Mouse (Mus musculus) frontal cortex, adult 2 months (tissue): Measurements from ENCODE around the gene Syn3. TPM values are rescaled to one million over a fixed set of nuclear protein-coding genes. Genes with fewer than 3 reads are reported as not detected.
A peak's percentile ranks its signal among the peaks of the same experiment; 100 is the strongest.

ENCODE experiments used
- DNase-seq, 2 experiments: peaks; one replicate each; pipeline ENCODE4 v3.0.0; 2022; ENCODE audit warnings: low spot score in 1 of 2; ENCODE audit errors: extremely low spot score in 1 of 2
- polyA plus RNA-seq: library from polyadenylated mRNA; depleted of rRNA; stranded (reverse); fragments of >200 nt; gene quantifications from 2 replicates; pipeline ENCODE4 v1.2.3, GENCODE M21; 2012

Syn3 gene
- polyA plus RNA-seq, 1 experiment, result 10.4 TPM

DNA sequence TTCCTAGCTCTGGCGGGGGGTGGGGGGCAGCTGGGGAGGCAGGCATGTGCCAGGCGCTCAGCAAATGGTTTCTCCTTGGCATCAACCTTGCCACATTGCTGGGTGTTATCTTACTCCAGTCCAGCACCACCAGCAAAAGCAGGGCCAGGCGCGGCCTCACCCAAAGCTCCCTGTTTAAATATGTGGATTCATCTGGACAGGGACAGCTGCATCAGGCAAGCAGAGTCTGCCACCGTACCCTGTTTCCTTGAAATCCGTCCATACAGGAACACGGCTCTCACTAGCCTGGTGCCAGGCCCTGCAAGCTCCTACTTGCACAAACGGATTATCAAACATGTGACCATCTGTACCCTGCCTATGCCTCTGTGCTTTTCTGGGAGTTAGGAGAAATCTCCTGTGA, 177.5 kb downstream of the Syn3 start:
- no peak for DNase-seq

- DNase-seq, result no peak
These were observed 178.5 kb downstream of the Syn3 start for GRCm38 (mm10) chr10:86320204-86320603.

GRCm38 (mm10) chr10:86319526-86319925, 179.2 kb downstream of the Syn3 start:
- DNase-seq, result no peak

DNA sequence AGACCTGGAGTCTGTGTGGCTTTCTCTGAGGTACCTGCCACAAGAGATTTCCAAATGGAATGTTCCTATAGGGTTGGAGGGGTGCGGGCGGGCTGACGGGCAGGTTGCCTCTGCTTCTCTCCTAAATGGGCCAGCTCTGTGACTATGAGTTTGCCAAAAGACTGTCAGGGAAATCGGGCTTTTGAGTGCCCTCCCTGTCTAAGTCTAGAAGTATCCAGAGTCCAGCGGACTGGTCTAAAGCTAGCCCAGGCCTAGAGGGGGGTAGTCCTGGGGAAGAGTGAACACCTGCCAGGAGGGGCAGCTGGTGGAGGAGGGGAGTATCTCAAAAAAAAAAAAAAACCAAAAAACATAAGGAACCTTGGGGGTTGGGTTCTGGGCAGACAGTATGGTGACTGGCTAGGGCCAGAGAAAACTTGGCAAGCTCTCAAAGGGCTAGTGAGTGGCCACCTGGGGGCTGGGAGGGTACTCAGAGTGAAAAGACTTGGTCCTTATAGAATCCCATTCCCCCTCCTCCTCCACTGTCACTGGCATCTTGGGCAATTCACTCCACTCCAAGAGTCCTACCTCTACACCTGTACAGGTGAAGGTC, 180.1 kb downstream of the Syn3 start:
- no peak for DNase-seq

GRCm38 (mm10) chr10:86317633-86318032, 181.1 kb downstream of the Syn3 start:
- DNase-seq, result no peak

DNA sequence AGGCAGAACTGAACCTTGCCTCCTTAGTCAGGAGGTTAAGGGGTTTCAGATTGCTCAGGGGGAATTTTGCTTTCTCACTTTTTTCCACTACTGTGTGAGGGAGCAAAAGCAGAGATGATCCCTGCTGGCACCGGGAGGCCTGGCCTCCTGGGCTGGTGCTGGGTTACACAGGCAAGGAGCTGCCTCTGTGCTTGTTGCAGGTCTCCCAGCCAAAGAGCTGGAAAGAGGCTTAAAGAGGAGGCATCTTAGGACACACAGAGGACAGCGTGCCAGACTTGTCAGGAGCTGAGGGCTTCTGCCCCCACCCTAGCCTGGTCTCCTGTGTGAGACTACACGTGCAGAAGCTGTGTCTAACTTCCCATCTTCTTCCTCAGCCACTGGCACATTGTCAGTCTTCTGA, 183.2 kb downstream of the Syn3 start:
- DNase-seq, result no peak

GRCm38 (mm10) chr10:86313448-86313847, 185.2 kb downstream of the Syn3 start:
- DNase-seq, result no peak

DNA sequence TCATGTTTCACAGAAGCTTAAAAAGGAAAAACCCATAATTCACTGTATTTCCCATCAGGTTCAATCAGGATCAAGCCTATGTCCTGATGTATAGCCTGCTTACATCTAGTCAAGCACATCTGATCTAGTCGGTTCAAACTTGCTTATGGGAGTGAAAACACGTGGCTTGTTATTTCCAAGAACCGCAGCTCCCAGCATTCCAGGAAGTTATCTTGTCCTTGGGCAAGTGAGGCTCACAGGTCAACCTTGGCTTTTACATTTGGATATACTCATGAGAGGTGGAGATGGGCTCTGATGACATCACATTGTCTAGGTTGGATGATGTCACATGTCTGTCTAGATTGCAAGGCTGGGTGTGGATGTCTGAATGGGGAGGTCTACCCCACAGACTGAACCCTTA, 185.7 kb downstream of the Syn3 start:
- DNase-seq, result no peak

DNA sequence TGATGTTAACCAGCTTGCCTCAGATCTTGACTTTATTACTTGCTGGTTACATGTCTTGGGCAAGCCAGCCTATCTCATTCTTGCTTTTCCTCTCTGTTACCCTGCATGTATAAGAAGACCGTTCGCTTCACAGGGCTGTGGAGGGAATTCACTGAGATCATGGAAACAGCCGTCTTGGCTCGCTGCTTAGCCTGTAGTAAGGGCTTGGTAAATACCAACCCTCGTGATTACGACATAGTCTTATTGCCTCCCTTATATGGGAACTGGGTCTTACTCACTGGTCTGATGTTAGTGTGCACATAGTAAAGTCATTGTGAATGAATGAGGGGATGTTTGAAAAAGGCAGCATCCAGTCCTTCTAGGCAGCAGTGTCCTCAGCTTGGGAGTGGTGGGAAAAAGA, 188.2 kb downstream of the Syn3 start:
- DNase-seq, result no peak

DNA sequence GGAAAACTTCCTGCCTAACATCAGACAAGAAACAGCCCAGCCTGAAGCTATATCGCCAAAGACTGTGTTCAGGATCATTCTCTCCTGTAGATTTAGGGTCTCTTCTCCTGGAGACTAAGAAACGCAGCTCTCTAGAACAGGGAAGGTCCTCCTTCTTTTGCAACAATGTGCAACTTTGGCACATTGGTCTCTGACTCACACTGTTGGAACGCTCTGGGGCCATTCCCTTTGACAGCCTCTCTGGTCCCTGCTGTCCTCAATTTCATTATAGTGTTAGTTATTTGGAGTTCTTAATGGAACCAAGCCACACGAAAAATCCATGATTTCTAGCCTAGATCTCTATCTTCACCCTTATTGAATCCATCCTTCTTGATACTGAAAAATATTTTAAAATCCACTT, 191.5 kb downstream of the Syn3 start:
- no peak for DNase-seq

DNA sequence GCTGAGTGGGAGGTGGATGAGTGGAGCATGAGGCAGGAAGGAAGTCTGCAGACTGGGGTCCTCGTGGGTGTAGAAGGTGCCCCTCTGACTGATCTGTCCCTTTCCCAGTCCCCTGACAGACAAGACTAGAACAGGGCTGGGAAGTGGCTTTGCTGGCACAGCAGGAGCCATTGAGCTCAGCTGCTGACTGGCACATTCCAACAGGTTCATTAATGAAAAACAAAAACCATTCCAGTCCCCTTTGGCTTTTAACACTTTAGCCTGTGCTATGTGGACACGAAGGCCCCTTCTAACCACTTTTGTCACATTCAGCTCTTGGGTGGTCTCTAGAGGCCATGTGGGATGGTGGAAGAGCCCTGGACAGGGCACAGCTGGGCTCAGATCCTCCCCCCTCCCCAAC, 194.1 kb downstream of the Syn3 start:
- no peak for DNase-seq

- no peak for DNase-seq
These were observed 195.2 kb downstream of the Syn3 start for GRCm38 (mm10) chr10:86303495-86303876.

DNA sequence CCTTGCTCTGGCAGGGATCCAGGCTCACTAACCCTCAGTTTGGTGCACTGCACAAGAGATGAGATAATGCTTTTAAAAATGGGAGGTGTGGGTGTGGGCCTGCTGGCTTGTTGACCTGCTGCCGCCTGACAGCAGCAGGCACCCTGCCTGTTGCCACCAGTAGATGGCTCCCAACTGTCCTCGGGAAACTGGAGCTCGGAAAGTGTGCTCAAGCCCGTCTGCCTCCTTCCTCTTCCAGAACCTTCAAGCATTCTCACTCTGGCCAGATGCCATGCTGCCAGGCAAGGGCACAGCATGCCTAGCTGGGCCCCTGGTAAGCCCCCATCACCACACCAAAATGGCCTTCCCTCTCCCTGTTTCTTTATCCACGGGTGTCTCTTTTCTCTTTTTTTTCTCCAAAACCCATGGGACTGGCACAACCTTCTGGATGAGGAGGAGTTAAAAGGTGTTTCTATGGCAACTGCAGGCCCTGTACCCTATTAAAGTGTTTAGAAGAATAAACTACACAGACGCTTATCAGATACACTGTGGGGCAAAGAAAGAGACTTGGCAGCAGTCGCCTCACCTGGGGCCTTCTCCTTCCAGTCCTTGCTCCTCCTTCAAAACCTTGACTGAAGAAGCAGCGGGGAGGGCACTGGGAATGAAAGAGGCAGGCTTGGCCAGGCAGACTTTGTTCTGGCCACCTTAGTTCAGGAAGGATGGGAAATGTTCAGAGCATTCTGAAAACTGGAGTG, 195.8 kb downstream of the Syn3 start:
- peak; percentile 41 to 76 for DNase-seq

- no peak for DNase-seq
These were observed 196.4 kb downstream of the Syn3 start for GRCm38 (mm10) chr10:86302318-86302648.

- DNase-seq, result no peak
These were observed 196.9 kb downstream of the Syn3 start for GRCm38 (mm10) chr10:86301593-86302317.

GRCm38 (mm10) chr10:86301117-86301490, 197.6 kb downstream of the Syn3 start:
- DNase-seq, result no peak

DNA sequence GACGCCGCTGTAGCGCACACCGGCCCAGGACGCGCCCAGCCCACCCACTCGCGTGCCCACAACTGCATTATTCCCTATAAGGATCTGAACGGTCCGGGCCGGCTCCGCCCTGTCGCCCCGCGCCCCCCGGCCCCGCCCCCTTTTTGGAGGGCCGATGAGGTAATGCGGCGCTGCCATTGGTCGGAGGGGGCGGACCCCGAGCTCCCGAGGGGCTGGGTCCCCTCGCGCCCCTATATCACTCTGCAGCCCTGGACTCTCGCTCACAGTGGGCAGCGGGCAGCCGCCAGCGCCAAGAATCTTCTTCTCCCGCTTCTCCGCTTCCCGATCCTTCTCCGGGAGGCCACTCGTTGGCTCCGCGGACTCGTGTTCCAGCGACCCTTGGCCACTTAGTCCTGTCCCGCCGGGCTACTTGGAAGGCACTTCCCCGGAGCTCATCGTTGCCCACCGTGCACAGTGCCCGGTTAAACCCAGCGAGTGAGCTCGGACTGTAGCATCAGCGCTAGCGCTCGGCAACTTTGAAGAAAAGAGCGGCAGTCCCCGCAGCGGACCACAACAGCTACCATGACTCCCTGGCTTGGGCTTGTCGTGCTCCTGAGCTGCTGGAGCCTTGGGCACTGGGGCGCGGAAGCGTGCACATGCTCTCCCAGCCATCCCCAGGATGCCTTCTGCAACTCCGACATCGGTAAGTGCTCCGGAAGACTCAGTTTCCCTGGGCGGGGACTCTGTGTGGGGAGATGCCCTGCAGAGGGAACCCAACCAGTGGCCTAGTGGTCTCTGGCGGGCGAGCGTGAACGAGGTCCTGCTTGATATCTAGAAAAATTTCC, 198.2 kb downstream of the Syn3 start, which contains the start of gene Timp3:
TSS of gene Timp3 (plus strand) at position 80 of the 824 bp plus-strand sequence.
- DNase-seq, result peak in 1 of 2 experiments; percentile 55

DNA sequence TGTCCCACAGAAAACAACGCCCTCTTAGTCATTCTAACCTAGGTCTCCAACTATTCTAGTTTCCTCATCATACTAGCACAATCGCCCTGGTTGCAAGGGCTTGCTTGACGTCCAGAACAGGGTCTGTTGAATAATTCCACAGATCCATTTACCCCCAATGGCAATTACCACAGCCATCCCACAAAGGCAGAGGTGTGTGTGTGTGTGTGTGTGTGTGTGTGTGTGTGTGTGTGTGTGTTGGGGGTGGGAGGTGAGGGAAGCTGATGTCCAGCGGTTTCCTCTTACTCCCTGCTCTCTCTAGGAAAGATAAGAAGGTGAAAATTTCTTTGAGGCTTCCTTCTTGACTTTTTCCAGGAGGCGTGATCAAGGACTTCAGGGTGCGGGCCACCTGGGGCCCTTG, 198.9 kb downstream of the Syn3 start:
- no peak for DNase-seq

- no peak for DNase-seq
These were observed 200.4 kb downstream of the Syn3 start for GRCm38 (mm10) chr10:86298326-86298725.

GRCm38 (mm10) chr10:86297307-86297706, 201.4 kb downstream of the Syn3 start:
- DNase-seq, result no peak

- DNase-seq, result peak; percentile 38 to 83
These were observed 202.6 kb downstream of the Syn3 start for GRCm38 (mm10) chr10:86296111-86296510.
